Mouse (Mus musculus) B cell, adult 62 days (primary cell): Measurements from ENCODE around the gene Olfr937. TPM values are rescaled to one million over a fixed set of nuclear protein-coding genes. Genes with fewer than 3 reads are reported as not detected.

ENCODE experiments used
- total RNA-seq: library from RNA; stranded (reverse); gene quantifications from 4 replicates; pipeline ENCODE4 v1.2.4, GENCODE M21; 2023

Gene Olfr937
- not detected in 4 replicates for total RNA-seq

DNA sequence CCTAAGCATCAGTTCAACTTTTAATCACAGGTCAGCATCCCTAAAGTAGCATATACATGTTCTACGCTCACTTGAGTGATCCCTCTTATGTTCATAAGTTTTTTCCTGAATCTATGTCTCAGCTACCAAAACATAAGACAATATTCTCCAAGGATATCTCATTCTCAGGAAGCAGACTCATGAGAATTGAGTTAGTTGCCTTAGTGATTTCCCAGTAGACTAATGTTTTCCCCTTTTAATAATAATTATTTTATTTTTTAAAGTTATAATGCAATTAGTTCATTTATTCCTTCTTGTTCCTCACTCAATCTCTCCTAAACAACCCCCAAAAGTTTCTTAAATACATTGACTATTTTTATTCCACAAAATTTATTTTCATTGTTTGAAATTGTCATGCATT lies at the start of gene Olfr937:
Gene Olfr937 (minus strand): TSS at position 101 of the 400 bp plus-strand sequence.

DNA sequence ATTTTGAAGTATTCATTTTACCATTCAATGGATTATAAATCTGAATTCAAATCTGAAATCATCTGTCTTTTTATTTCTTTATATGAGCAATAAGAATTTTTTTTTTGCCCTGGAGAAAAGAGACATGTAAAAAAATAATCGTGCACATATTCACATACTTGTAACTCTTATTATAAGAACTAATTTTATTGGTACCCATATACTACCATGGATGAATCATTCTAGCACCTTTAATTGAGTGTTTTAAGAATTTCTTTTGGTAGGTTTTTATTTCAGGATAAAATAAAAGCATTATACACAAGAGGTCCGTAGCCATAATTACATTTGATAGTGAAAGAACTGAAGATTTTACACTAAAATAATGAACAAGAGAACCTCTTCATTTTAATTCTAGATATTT lies 14.0 kb upstream of the Olfr937 start, which contains the start of gene Olfr938:
Gene Olfr938 (minus strand): TSS at position 101 of the 400 bp plus-strand sequence.

DNA sequence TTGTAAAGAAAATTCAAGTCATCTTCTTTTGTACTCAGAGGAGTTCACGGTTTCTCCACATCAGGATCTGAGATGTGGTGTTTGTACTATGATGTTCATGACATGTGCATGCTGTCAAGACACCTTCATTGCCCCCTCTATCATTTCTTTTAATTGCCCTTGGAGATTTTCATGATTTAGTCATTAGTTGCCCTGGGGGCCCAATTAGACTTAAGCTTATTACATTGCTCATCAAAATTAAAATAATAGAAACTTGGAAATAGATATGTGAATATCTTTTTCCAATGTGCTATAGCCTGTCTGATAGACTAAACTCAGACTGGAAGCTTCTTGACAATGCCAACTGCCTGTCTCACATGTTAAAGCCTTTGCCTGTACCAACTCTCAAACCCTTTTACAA lies 41.5 kb downstream of the Olfr937 start, which contains the start of gene Olfr146:
Gene Olfr146 (minus strand): TSS at position 101 of the 400 bp plus-strand sequence.

Other genes with a start within 250 kb of the Olfr937 start
- gene Olfr923, start 238.4 kb downstream of the Olfr937 start, total RNA-seq, result not detected in 4 replicates
- gene Olfr924, start 220.5 kb downstream of the Olfr937 start, total RNA-seq, result not detected in 4 replicates
- not detected in 4 replicates for gene Olfr26, start 209.9 kb downstream of the Olfr937 start, total RNA-seq
- not detected in 4 replicates for gene Olfr926, start 187.8 kb downstream of the Olfr937 start, total RNA-seq
- gene Olfr930, start 135.1 kb downstream of the Olfr937 start, total RNA-seq, result not detected in 4 replicates
- not detected in 4 replicates for gene Olfr933, start 92.6 kb downstream of the Olfr937 start, total RNA-seq
- not detected in 4 replicates for gene Olfr934, start 76.6 kb downstream of the Olfr937 start, total RNA-seq
- gene Olfr935, start 65.3 kb downstream of the Olfr937 start, total RNA-seq, result not detected in 4 replicates
- gene Olfr146, start 41.6 kb downstream of the Olfr937 start, total RNA-seq, result not detected in 4 replicates
- gene Olfr938, start 13.9 kb upstream of the Olfr937 start, total RNA-seq, result not detected in 4 replicates
- gene Olfr27, start 63.2 kb upstream of the Olfr937 start, total RNA-seq, result not detected in 4 replicates
- gene Olfr943, start 101.4 kb upstream of the Olfr937 start, total RNA-seq, result not detected in 4 replicates
- gene Olfr944, start 137.0 kb upstream of the Olfr937 start, total RNA-seq, result not detected in 4 replicates
- not detected in 4 replicates for gene Olfr1537, start 185.0 kb upstream of the Olfr937 start, total RNA-seq
- not detected in 4 replicates for gene Olfr945, start 211.9 kb upstream of the Olfr937 start, total RNA-seq